Mouse (Mus musculus) megakaryocyte, embryonic 14.5 days (primary cell): ENCODE data around the gene Aven. TPM values are rescaled to one million over a fixed set of nuclear protein-coding genes. Genes with fewer than 3 reads are reported as not detected.
"Not testable (repeated sequence)": the region's sequence is repeated elsewhere in the genome, so short reads cannot be mapped to it uniquely, and the experiment has no call there.

ENCODE experiments used
- H3K27me3 ChIP-seq: replicated peaks from 2 replicates; pipeline ENCODE3; 2012; ENCODE audit warnings: inconsistent platforms
- H3K36me3 ChIP-seq: replicated peaks from 2 replicates; pipeline ENCODE3; 2012; ENCODE audit warnings: low read length, inconsistent platforms, mixed read lengths
- H3K4me1 ChIP-seq: 2 replicates; pipeline ENCODE4 v1.6.1; 2012; ENCODE audit warnings: inconsistent platforms
- H3K4me3 ChIP-seq: replicated peaks from 2 replicates; pipeline ENCODE3; 2012; ENCODE audit warnings: moderate library complexity, mild to moderate bottlenecking, inconsistent platforms
- H3K9me3 ChIP-seq: 2 replicates; pipeline ENCODE4 v1.6.1; 2012; ENCODE audit warnings: inconsistent platforms
- FLI1 ChIP-seq: IDR thresholded peaks from 2 replicates; pipeline ENCODE4 v1.6.1; 2012; ENCODE audit warnings: low read length, inconsistent platforms, mixed read lengths
- GATA1 ChIP-seq: IDR thresholded peaks from 3 replicates; pipeline ENCODE4 v1.6.1; 2012; ENCODE audit warnings: mixed read lengths, low read length, inconsistent platforms, borderline replicate concordance
- polyA plus RNA-seq: library from polyadenylated mRNA; stranded (reverse); fragments of >175 nt; gene quantifications from 2 replicates; pipeline ENCODE4 v1.2.3, GENCODE M21; 2012; ENCODE audit warnings: low replicate concordance; ENCODE audit not compliant: insufficient read depth

Aven gene
- 1.1 and 3.7 TPM in 2 replicates for polyA plus RNA-seq

DNA sequence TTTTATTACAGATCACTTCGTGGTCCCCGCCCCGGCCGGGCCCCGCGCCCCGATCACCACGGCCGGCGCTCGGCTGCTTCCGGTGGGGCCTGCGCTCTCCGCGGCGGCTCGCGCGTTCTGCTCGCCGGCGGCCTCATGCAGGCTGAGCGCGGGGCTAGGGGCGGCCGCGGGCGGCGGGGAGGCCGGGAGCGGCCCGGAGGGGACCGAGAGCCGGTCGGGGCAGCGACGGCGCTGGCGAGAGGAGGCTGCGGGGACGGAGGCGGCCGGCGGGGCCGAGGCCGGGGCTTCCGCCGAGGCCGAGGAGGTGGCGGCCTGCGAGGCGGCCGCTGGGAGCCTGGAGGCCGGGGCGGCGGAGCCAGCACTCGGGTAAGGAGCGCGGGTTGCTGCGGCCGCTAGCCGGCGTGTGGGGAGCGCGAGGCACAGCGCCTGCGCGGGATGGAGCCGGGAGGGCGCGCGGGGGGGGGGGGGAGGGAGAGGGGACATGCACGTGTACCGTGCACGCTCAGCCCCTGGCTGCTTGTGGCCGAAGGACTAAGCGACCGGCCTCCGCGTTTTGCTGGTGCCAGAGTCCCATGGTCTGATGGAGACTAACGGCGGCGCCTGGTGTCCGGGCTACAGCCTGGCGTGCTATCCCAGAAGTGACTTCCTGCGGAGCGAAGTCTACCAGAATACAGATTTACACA, at the start of gene Aven:
TSS of gene Aven (plus strand) at position 109 of the 683 bp plus-strand sequence.
- no peaks in the 10 kb centered on the region for H3K27me3 ChIP-seq
- peaks cover 16% of the 10 kb centered on the region for H3K4me1 ChIP-seq
- H3K9me3 ChIP-seq = no peaks in the 10 kb centered on the region
- H3K4me3 ChIP-seq = peak within 1 kb of the TSS; percentile 94
- H3K36me3 ChIP-seq = no peaks in the 10 kb centered on the region
- TF ChIP-seq GATA1 (no peak), FLI1 (no peak)

GRCm38 (mm10) chr2:112443491-112443890, 49.3 kb upstream of the Aven start:
- no peak for TF ChIP-seq GATA1
- no peak for TF ChIP-seq FLI1
- Histone ChIP-seq H3K4me3 (peak overlapping the region; percentile 77), H3K36me3 (no peaks in the 10 kb centered on the region), H3K4me1 (peaks cover 38% of the 10 kb centered on the region), H3K27me3 (no peaks in the 10 kb centered on the region), H3K9me3 (no peaks in the 10 kb centered on the region)

DNA sequence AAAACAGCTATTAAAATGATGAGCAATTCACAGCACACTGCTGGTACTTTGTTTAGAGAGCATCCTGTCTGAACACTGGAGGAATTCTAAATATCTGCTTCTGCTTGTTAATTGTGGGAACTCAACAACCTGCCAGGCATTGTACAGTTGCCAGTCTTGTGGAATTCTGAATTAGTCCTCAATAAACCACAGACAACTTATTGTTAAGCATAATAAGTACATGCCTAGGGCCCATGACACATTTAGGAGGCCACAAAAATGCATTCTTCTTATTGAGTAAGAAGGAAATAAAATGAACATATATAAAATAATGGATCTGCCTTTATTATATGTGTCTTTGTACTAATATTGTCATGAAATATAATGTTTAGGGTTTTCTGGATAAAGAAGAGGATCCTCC, 47.3 kb upstream of the Aven start:
- Histone ChIP-seq H3K36me3 (no peaks in the 10 kb centered on the region), H3K27me3 (no peaks in the 10 kb centered on the region), H3K4me3 (no peak overlapping the region), H3K9me3 (no peaks in the 10 kb centered on the region), H3K4me1 (peaks cover 50% of the 10 kb centered on the region)
- TF ChIP-seq GATA1 = no peak
- TF ChIP-seq FLI1 = no peak

- not testable (repeated sequence) for H3K4me3 ChIP-seq, H3K36me3 ChIP-seq, H3K27me3 ChIP-seq, H3K9me3 ChIP-seq
- peaks cover 50% of the 10 kb centered on the region for H3K4me1 ChIP-seq
Measured at GRCm38 (mm10) chr2:112448046-112448445, 44.7 kb upstream of the Aven start.

DNA sequence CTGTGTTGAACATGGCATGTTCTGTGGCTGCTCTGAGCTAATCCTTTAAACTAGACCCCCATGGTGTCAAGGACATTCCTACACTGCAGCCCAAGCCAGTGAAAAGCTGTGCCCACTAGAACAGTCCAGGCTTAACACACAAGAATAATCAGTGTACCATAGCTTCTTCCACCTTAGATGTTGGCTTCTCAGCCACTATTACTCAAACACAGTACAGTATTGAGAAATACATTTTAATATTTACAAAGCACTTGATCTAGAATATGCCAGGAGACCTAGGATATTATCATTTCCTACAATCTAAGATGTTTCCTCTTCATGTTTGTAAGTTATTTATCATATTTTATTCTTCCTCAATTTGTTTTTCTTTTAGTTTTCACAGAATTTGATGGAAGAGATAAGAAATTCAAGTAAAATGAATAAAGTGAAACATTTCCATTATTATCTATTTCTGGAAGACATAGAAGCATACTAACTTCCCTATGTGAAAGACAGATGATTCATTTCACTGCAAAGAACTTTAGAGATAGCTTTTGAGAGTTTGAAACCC, 44.2 kb upstream of the Aven start:
- no peaks in the 10 kb centered on the region for H3K27me3 ChIP-seq
- H3K4me1 ChIP-seq = peaks cover 44% of the 10 kb centered on the region
- H3K36me3 ChIP-seq = no peaks in the 10 kb centered on the region
- TF ChIP-seq GATA1 (no peak), FLI1 (no peak)
- H3K4me3 ChIP-seq = no peak overlapping the region
- H3K9me3 ChIP-seq = no peaks in the 10 kb centered on the region

DNA sequence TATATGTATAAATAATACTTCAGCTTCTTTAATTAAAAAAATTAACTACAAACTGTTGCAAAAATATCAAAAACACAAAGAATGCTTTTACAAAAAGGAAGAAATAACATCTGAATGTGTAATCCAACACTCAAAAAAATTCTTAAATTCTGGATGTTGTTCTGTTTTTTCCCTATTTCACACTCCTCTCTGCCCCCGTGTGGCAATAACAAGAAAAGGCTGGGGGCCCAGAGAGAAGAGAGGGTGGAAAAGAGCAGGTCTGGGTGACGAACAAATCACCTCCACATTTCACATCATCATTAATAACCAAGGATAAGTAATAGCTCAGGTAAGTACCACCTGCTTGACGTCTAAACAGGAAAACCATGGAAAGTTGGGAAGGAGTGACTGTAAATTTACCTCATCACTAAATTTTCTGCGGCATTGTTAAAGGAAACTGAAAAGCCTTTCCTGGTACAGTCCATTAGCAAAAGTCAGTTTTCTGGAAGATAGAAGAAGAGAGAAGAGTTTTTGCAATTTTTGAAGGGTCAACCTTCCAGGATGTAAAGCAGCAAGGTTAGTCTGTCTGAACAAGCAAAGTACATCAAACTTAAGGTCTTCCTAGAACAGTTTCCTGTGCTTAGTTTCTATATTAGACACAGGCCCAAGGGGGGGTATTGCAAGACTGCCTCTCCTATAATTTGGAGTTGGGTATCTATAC, 43.0 kb upstream of the Aven start:
- H3K4me3 ChIP-seq = no peak overlapping the region
- H3K9me3 ChIP-seq = no peaks in the 10 kb centered on the region
- H3K27me3 ChIP-seq = no peaks in the 10 kb centered on the region
- no peaks in the 10 kb centered on the region for H3K36me3 ChIP-seq
- peaks cover 41% of the 10 kb centered on the region for H3K4me1 ChIP-seq
- TF ChIP-seq FLI1 (no peak), GATA1 (no peak)

- H3K9me3 ChIP-seq, H3K27me3 ChIP-seq, H3K36me3 ChIP-seq, H3K4me3 ChIP-seq: not testable (repeated sequence)
- H3K4me1 ChIP-seq = peaks cover 46% of the 10 kb centered on the region
Measured at GRCm38 (mm10) chr2:112452513-112452912, 40.3 kb upstream of the Aven start.

DNA sequence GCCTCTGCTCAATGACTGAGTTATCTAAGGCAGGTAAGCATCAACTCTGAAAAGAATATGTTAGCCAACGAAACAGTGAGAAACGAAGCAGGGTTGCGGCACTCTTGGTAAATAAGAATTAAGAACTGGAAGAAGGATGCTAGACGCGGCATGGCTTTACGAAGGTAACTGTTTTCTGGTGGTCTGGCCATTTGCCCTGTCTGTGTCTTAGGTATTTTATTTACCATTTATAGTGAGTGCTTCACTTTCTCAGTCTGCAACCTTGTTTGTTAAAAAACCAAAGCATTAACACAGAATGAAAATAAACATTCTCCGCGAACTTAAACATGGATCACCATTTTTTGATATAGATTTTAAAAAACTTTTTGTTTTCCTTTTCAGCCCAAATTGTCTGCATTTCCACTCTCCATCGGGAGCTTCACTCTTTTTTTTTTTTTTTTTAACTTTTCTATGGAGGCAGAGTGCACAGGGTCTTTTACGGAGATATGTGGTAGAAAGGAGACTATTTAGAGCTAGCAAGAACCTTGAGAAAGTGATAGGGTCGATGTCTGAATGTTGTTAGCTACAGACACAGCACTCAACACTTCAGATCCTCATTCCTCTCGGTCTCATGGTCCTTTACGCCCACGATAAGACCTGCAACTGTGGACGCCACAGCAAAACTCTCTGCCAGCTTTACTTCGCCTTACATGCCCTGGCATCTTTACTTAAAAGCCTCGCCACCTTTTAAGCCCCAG, 38.5 kb upstream of the Aven start:
- no peaks in the 10 kb centered on the region for H3K9me3 ChIP-seq
- H3K4me1 ChIP-seq = peaks cover 44% of the 10 kb centered on the region
- no peaks in the 10 kb centered on the region for H3K27me3 ChIP-seq
- TF ChIP-seq GATA1 = no peak
- no peak for TF ChIP-seq FLI1
- peak overlapping the region; percentile 94 for H3K4me3 ChIP-seq
- H3K36me3 ChIP-seq = peaks cover 8% of the 10 kb centered on the region

GRCm38 (mm10) chr2:112454862-112455564, 37.8 kb upstream of the Aven start, which contains the start of gene Emc7:
Gene Emc7 (plus strand): TSS chr2:112454997.
- H3K4me1 ChIP-seq = peaks cover 39% of the 10 kb centered on the region
- H3K27me3 ChIP-seq = no peaks in the 10 kb centered on the region
- TF ChIP-seq GATA1 = no peak
- no peak for TF ChIP-seq FLI1
- peaks cover 16% of the 10 kb centered on the region for H3K36me3 ChIP-seq
- H3K9me3 ChIP-seq = no peaks in the 10 kb centered on the region
- peak within 1 kb of the TSS; percentile 94 for H3K4me3 ChIP-seq
